Mouse (Mus musculus) cortical plate, adult 2 months (tissue): Measurements from ENCODE around the gene Itga11.

Source experiments
- CTCF ChIP-seq: fragments of 200-500 bp; IDR thresholded peaks from 2 replicates; pipeline ENCODE4 v1.5.1; 2011; ENCODE audit warnings: mild to moderate bottlenecking, control low read depth, low read length; ENCODE audit not compliant: insufficient read depth; ENCODE audit errors: extremely low read depth
- POLR2A ChIP-seq: fragments of 200-500 bp; IDR thresholded peaks from 2 replicates; pipeline ENCODE4 v1.6.1; 2011; ENCODE audit warnings: mild to moderate bottlenecking, low read length, control low read depth; ENCODE audit not compliant: insufficient read depth; ENCODE audit errors: extremely low read depth

DNA sequence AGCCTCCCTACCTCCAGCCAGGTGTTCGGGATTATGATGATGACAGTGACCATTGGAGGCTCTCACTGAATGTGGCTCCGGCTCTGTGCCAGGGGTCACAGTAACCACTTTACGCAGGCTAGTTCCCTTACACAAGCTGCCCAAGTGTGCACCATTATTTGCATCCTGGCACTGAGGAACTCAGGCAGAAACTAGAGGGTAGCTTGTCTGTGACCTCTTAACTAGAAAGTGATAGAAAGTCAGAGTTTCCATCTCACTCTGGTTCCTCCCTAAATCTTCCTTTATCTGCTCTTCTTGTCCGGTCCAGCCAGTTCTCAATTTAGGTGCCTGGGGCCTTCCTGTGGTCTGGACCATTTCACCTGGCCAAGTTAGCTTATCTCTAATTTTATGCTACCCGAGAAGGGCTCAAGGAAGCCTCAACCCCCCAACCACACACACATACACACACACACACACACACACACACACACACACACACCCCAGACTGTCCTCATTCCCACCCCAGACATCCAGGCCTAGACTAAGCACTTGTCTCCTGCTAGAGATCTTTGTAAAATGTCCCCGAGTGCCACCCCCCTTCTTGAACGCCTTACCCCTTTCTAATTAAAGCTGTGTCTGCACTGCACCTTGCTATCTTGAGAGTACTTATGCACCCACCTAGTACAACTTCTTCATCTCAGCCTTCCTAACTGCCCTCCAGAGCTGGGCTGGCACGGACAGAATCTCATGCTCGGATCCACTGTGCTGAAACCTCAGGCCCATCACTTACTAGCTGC is 138.9 kb downstream of the Itga11 start:
- no peak for TF ChIP-seq POLR2A
- no peak for TF ChIP-seq CTCF
